Mouse (Mus musculus): ENCODE results near the gene Gm28961. TPM values are rescaled to one million over a fixed set of nuclear protein-coding genes. Genes with fewer than 3 reads are reported as not detected.
"Not testable (repeated sequence)": the region's sequence is repeated elsewhere in the genome, so short reads cannot be mapped to it uniquely, and the experiment has no call there.

Gm28961 gene
- polyA plus RNA-seq (2012; ENCODE audit: insufficient read depth, insufficient read length, missing spikeins): not detected in 2 replicates

DNA sequence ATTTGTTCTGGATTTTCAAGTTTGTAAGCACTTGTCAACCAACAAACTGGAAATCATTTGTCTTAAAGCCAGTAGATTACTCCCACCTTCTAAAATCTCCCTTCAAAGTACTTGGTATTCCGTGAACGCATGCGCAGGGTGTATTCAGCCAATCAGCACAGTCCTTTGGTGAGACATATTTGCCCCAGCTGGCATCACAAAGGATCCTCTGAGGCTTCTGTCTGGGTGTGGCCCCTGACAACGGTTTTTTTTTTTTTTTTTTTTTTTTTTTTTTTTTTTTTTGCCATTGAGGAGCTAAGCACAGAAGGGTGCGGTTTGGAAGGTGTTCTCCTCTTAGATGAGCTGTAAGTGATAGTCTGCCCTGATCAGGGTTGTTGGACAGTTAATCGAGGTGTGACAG, at the start of gene Gm28961:
Gene Gm28961 (plus strand): TSS at position 301 of the 400 bp plus-strand sequence.
- H3K4me3 ChIP-seq (ENCODE audit: insufficient read depth, low read depth, low read length); H3K27ac ChIP-seq (replicated peaks; ENCODE audit: low read depth, low read length): not testable (repeated sequence)

More for the DNA sequence above, at the start of gene Gm28961:
- not testable (repeated sequence) for H3K4me1 ChIP-seq (ENCODE audit: control insufficient read depth, insufficient read depth, insufficient read length, low read length)

Other genes starting within 250 kb of the Gm28961 start
- gene Gm21943, start 172.0 kb upstream of the Gm28961 start, polyA plus RNA-seq (2012; ENCODE audit: insufficient read depth, insufficient read length, missing spikeins): not detected in 2 replicates